Mouse (Mus musculus): ENCODE data around the gene Tbk1.

The Tbk1 gene

DNA sequence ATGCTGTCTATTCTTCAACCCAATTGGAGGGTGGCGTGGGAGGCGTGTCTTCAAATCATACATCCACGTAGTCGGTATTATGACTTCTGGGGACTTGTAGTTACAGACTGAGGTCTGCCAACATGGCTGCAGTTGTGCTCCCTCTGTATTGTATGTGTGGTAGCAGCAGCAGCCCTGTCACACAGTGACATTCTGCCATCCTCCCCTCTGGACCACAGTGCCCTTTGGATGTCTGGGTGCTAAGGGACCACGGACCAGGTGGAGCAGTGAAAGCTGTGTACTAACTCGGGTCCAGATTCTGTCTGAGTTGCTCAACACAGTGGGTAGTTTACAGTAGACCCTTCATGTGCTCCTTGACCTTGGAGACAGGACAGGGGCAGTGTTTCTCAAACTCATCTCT is 43.0 kb downstream of the Tbk1 start:
- DNase-seq (ENCODE audit: low spot score in 2 of 2): no peak

DNA sequence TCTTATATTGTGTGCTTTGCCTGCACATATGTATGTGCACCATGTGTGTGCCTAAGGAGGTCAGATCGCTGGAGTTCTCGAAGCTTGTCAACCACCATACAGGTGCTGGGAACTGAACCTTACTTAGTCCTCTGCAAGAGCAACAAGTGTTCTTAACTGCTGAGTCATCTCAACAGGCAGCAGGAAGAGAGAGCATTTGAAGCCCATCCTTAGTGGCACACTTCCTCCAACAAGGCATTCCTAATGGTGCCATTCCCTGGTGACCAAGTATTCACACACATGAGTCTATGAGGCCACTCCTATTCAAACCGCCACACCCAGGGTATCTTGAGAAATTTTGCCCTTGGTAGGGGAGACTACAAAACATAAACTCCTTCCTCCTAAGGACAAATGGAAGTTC is 44.4 kb downstream of the Tbk1 start:
- no peak for DNase-seq (ENCODE audit: low spot score in 2 of 2)

DNA sequence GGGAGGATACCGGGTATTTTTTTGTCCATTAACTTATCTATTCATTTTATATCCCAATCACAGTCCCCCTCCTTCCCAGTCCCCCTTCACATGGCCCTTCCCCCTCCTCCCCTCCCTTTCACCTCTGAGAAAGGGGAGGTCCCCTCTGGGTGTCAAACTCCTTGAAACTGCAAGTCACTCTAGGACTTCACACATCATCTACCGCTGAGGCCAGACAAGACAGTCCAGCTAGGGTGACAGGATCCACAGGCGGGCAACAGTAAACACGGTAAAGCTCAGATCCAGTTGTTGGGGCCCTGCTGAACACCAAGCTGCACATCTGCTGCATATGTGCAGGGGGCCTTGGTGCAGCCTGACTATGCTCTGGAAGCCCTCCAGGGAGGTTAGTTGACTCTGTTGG is 51.6 kb downstream of the Tbk1 start:
- DNase-seq (ENCODE audit: low spot score in 2 of 2): no peak

- peak in 1 of 2 experiments; percentile 68 for DNase-seq (ENCODE audit: low spot score in 2 of 2)
Measured at GRCm38 (mm10) chr10:121533137-121533872, 53.3 kb downstream of the Tbk1 start.

GRCm38 (mm10) chr10:121531541-121531940 is 55.0 kb downstream of the Tbk1 start:
- DNase-seq (ENCODE audit: low spot score in 2 of 2): no peak

DNA sequence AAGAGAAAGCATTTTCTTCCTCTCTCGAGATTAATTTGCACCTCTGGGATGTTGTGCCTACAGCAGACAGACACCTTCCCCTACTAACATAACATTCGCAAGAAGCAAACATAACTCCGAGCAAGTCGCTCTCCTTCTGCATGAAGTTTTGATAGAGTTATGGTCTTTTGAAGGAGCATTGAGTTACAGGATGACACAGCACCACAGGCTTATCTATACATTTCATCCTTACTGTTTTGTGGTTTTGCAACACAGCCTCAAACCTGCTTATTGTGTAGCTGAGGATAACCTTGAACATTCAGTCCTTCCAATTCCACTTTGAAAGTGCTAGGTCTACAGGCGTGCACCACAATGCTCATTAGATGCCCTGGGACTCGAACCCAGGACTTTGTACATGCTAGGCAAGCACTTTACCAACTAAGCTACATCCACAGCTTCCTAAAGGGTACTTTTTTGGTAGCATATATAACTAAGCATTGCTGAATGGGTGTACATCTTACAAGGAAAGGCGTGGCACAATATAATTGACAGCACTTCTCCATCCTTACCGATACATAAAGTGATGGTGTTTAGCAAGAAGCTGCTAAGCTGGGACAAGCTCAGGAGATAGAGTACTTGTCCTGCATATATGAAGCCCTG is 56.1 kb downstream of the Tbk1 start:
- no peak for DNase-seq (ENCODE audit: low spot score in 2 of 2)

GRCm38 (mm10) chr10:121529261-121529660 is 57.3 kb downstream of the Tbk1 start:
- no peak for DNase-seq (ENCODE audit: low spot score in 2 of 2)

DNA sequence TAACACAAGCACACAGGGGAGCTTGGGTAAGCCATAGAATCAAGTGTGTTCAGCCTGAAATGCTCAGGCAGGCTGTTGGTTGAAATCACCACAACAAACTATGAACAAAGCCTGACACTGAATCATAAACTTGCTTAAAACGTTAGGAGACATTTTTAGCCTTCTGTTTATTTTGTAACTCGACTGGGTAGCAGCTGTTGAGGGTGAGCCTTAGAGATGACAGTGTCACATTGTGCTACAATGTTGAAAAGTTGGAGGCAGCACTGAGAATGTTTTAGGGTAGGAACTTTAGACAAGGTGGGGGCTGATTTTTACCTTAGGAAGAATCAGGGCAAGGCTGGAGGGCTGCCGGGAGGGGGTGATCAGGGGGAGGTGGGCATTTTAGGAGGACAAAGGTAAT is 58.1 kb downstream of the Tbk1 start:
- no peak for DNase-seq (ENCODE audit: low spot score in 2 of 2)

DNA sequence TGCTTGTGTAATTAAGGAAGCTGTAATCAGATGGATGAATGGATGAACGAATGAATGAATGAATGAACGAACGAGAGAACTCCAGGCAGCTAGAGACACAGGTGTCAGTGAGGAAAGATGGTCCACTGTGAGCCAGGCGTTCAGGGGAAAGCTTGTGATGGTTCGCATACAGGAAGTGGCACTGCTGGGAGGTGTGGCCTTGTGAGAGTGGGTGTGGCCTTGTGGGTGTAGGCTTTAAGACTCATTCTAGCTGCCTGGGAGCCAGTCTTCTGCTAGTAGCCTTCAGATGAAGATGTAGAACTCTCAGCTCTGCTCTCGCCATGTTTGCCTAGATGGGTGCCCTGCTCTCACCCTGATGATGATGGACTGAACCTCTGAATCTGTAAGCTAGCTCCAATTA is 59.5 kb downstream of the Tbk1 start:
- DNase-seq (ENCODE audit: low spot score in 2 of 2): no peak

DNA sequence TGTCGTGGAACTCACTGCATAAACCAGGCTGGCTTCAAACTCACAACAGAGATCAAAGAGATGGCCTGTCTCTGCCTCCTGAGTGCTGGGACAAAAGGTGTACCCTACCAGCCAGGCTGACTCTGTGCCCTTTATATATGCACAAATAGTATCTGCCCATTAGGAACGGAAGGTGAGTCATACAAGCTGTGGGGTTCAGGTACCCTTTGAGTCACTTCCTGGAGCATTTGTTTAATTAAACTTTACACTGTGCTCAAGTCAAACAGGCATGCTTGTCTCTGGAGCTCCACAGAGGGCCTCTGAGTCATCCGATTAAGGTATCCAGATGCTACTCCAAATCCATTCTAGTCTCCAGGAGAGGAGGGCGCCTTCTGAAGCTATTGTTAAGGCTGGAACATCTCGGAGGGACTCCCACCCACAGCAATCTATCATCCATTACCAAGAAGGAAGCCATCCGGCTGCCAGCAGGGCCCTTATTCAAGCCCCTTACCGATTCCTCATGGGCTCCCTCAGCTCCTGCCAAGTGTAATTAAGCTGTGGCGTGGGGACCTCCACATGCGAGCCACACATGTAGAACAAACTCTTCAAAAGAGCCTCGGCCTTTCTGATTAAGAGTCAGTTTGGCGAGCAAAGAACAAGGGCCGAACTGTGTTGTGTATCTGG is 65.5 kb downstream of the Tbk1 start:
- DNase-seq (ENCODE audit: low spot score in 2 of 2): no peak

- DNase-seq (ENCODE audit: low spot score in 2 of 2): no peak
Measured at GRCm38 (mm10) chr10:121519710-121520109, 66.9 kb downstream of the Tbk1 start.

DNA sequence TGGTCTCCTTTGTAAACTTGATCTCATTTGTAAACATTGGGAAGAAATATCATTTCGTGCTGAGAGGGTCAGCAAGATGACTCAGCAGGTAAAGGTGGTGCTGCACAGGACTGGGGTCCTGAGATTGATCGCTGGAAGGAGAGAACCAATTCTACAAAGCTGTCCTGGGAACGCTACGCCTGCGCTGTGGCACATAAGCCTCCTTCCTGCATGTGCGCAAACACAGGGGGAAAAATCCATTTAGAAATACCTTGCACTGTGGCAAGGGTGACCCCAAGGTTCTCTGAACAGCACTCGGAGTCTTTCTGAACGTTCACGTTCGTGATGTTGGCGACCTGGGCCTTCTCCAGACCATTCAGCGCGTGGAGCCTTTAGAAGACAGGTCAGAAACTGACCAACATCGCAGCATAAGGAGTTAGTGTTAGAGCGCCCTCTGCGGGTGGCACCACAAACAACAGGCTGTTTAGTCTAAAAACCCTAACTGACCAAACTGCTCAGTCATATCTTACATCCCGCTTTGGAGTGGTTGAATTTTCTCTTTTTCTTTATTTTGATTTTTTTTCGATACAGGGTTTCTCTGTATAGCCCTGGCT is 70.5 kb downstream of the Tbk1 start:
- peak in 1 of 2 experiments; percentile 87 for DNase-seq (ENCODE audit: low spot score in 2 of 2)

DNA sequence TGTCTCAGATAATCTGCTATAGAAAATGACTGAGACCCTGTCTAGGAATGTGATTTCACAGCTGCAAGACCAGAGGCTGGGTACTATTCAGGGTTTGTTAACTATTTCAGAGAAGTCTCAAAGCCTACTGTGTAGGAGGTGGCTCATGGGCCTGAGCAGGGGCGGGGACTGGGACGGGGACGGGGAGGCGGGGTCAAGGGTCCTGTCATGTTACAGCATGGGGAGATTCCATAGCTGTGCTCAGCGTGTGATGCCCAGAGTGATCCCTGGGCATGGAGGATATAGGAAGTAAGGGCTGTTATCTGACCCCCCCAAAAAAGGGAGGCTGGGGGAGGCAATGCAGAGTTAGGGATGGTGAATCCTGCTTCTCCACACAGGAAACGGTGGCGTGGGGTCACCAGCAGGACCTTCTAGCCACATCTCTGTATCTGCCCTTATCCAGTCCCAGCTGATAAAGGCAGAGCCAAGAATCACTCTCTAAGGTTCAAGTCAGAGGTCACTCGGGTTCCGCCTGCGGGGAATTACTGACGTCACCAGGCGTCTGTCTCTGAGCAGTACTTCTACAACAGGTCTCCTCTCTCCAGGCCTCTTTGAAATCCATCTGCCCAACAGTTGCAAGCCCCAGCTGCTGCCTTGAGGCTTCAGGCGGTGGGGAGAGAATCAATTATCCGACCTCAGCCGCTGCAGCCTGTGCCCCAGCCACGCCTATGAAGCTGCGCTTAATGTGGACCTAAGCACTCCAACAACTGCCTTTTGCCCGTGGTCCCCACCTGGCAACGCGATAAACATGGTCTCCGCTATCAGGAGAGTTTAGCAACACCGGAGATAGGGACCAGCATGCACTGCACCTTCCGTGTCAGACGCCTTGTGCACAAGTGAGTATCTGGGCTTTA is 76.6 kb downstream of the Tbk1 start:
- no peak for DNase-seq (ENCODE audit: low spot score in 2 of 2)

DNA sequence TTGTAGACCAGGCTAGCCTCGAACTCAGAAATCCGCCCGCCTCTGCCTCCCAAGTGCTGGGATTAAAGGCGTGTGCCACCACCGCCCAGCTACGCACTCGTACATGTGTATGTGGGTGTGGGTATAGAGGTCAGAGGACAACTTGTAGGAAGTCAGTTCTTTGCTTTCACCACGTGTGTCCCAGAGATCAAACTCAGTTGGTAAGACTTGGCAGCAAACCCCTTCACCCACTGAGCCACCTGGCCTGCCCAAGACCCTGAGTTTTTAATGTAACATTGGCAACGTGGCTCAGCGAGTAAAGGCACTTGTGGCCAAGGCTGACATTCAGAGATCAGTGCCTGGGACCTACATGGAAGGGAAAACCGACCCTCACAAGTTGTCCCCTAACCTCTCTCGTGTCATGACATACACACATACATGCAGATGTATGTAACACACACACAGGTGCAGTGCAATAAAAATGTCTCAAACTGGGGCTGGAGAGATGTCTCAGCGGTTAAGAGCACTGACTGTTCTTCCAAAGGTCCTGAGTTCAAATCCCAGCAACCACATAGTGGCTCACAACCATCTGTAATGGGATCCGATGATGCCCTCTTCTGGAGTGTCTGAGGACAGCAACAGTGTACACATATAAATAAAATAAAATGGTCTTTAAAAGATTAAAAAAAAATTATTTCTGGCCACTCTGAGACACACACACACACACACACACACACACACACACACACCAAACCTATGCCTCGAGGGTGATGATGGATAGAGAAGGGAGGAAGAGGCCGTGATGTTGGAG is 78.6 kb downstream of the Tbk1 start:
- no peak for DNase-seq (ENCODE audit: low spot score in 2 of 2)

GRCm38 (mm10) chr10:121506731-121507583 is 79.6 kb downstream of the Tbk1 start:
- DNase-seq (ENCODE audit: low spot score in 2 of 2): peak; percentile 35 to 44

DNA sequence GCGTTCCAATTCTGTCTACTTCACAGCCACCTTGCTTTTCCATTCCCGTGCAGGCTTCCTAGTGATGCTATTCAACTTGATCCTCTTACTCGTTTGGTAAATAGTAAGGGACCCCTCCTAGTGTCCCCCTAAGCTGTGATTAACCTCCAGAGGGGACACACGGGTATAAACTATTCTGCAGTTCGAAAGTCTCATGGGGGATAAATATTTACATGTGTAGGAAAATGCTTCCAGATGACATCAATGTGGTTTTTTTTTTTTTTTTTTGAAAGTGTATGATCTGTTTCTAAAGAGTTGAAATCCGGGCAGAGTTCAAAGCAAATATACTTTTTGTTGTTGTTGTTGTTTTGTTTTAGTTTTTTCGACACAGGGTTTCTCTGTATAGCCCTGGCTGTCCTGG is 80.7 kb downstream of the Tbk1 start:
- DNase-seq (ENCODE audit: low spot score in 2 of 2): no peak

- peak; percentile 42 to 76 for DNase-seq (ENCODE audit: low spot score in 2 of 2)
Measured at GRCm38 (mm10) chr10:121504973-121505911, 81.3 kb downstream of the Tbk1 start.

GRCm38 (mm10) chr10:121501160-121501559 is 85.4 kb downstream of the Tbk1 start:
- no peak for DNase-seq (ENCODE audit: low spot score in 2 of 2)

- no peak for DNase-seq (ENCODE audit: low spot score in 2 of 2)
Measured at GRCm38 (mm10) chr10:121500034-121500433, 86.6 kb downstream of the Tbk1 start.
